Mouse (Mus musculus): ENCODE measurements around the gene Vps50.

GRCm38 (mm10) chr6:3511612-3512011, 13.4 kb downstream of the Vps50 start:
- TF ChIP-seq CTCF (IDR thresholded peaks at IDR 0.05; ENCODE audit: low read depth, low read length) (no peak), POLR2A (IDR thresholded peaks at IDR 0.05; ENCODE audit: borderline replicate concordance, low read depth, low read length) (no peak)
